Mouse (Mus musculus) lung, postnatal 0 days (tissue): ENCODE measurements at regions not wholly inside any gene's neighbourhood (a gene's known extent, or its start where the extent isn't known, plus 50 kb on each side); places are given as distances from the start of the nearest gene placed in this dataset.

Experiments used
- CTCF ChIP-seq: IDR thresholded peaks from 2 replicates; pipeline ENCODE4 v1.5.1; 2016; ENCODE audit warnings: antibody characterized with exemption, mild to moderate bottlenecking
- EP300 ChIP-seq: IDR thresholded peaks from 2 replicates; pipeline ENCODE4 v1.6.1; 2016; ENCODE audit warnings: antibody characterized with exemption, mild to moderate bottlenecking, control low read depth

- TF ChIP-seq CTCF: no peak
- TF ChIP-seq EP300: no peak
These were observed 193.3 kb upstream of the Igsf21 start for GRCm38 (mm10) chr4:140439856-140440255.
